Mouse (Mus musculus) monocyte, adult 2 months (primary cell): ENCODE measurements around the gene Fto.

Experiments
- DNase-seq, 2 experiments: peaks; one replicate each; pipeline ENCODE4 v3.0.0; 2022; ENCODE audit warnings: low spot score in 2 of 2, low read depth in 1 of 2

Gene Fto

DNA sequence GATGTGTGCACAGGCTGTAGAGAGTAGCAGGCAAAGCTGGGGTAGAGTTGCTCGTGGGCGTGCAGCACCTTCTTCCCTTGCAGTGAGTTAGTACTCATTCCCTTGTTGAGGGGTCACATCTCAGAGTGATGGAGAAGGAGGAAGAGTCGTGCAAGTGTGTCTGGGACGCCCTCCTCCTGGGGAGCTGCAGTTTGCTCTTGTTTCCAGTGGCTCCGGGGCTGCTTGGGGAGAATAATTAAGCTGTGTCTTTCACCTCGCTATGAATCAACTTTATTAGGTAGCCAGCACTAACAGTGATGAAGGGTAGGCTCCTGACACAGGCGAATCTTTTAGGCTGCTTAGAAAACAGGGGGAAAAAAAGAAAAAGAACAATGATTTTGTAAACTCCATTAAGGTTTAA, 203.1 kb downstream of the Fto start:
- DNase-seq, result no peak

DNA sequence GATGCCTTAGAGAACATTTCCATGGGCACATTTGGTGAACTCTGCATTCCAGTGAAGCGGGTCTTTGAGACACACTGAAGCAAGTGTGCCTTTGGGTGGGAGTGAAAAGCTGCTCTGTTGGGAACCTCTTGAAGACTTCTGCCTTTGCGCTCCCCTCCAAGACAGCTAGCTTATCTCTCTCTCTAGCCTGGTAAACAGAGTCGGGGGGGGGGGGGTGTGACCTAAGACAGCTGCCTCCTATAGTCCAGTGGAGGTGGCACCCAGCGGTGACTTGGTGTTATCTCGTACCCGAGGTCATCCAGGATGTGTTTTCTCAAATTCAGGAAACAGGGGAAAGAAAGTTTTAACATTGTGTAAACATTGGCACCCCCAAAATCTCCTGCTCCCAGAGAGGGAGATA, 204.8 kb downstream of the Fto start:
- no peak for DNase-seq

DNA sequence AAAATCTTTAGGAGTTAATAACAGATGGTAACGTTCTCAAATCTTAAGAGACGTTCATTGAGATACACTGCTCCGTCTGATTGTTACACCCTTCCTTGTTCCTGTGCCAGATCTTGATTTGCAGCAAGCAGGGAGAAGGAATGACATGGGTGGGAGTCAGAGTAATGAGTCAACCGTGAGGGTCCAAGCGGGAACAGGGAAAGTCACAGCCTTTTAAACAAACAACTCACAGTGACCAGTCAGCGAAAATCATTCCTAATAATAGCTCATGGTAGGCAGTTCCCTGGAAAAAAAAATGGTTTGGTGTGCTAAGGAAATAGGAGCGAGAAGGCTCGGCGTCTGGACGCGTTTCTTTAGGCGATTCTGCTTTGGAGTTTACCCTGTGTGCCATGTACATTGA, 208.9 kb downstream of the Fto start:
- no peak for DNase-seq

DNA sequence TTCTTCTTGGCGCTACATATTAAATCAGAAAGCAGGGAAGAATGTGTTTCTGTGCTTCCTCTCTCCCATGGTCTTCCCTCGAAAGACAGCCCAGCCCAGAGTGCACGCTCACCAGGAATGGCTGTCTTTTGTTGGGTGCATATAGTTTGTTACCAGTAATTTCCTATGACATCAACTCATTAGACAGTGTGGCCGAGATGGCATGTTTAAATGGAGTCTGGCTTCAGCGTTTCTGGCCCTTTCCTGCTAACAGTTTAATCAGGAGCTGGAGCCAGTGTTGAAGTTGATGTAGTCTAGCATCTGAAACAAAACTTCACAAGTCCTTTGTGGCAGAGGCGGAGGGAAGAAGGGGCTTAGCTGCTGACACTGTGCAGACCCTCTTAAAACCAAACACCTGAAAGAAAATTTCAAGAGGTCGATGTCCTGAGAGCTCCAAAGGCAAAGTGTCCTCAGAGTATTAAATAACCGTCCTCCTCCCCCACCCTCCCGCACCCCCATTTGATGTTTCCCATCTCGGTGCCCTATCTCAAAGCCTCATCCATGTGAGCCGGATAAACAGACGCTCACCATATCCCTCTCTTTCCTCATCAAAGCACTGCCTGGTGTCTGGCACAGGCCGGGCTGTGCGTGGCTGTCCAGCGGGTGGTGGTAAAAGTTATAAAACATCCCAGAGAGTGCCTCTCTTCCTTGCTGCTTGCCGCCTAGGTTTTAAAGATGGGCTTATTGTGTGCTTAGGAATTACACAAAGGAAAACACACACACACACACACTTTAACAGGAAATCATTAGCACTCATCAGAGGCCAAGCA, 210.9 kb downstream of the Fto start:
- no peak for DNase-seq

DNA sequence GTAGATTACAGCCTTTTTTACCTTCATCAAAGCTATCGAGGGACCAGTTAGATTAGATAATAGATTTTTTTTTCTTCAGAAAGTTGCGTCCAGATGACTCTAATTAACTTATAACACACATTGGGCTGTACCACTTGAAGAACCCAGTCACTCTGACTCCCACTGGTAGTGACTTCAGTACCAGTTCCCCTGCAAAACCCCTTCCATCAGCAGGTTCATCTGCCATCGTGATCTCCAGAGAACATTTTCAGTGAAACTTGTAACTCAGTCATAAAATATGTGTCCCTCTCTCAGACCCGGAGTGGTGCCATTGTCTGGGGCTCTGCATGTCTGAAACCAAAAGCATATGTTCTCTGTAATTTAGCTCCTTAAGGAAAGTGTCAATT, 211.5 kb downstream of the Fto start:
- DNase-seq, result no peak

DNA sequence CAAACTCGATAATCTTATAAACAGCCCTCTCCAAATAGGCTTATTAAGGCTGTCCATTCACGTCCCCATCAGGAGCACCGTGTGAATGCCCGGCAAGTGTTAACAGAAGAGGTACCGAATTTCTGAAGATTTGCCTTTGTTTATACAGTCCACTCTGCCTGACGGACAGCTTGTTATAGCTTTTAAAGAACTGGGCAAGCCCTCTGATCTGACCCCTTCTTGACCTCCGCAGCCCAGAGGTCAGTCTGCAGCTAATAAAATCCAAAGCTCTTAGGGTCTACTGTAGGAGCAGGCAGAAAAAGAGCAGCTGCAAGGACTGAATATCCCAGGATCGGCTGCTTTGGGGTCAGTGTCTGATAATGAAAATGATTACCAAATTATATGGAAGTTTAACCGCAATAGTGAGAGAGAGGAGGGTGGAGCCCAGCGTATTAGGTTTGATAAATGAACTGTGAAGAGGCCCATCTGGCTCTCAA, 212.1 kb downstream of the Fto start:
- DNase-seq, result no peak

DNA sequence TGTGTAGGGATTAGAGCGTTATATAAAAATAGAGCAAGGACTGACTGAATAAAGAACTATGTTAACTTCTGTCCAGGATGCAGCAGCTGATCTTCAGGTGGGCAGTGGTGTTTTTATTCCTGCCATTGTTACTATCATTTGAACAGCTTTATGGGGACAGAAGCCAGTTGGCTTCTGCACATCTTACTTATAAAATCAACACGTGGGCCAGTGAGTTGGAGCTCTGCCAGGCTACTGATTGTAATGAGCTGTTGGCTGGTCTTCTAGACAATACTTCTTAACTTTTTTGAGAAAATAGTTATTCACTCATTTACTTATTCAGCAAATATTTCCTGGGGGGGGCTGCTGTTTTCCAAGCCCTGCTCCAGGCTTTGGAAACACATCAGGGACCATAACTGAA, 215.6 kb downstream of the Fto start:
- no peak for DNase-seq

DNA sequence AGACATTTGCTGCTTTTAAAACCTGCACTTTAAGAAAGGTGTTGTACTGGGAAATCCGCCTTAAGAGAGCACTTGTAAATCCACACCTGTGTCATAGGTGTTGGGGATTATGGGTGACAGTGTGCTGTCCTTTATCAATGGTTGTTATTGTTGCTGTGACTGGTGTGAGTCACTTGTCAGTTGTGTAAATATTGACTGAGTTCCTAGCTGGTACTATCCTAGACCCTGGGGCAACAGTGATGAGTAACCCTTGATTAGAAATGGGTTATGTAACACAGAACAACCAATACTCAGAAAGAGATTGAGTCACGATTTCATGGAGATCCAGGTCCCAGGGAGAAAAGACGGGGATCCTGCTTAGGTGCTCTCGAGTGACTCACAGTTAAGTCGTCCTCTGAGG, 216.4 kb downstream of the Fto start:
- no peak for DNase-seq

DNA sequence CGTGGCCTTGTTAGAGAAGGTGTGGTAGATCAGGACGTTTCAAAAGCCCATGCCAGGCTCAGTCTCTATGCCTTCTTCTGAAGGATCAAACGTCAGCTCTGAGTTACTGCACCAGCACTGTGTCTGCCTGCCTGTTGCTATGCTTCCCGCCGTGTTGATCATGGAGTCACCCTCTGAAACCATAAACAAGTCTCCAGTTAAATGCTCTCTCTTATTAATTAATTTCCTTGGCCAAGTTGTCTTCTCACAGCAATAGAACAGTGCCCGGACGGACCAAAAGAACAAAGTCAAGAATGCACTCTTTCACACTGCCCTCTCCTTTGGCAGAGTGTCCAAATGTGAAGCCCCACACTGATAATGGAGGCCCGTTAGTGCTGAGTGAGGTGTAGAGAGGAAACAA, 217.3 kb downstream of the Fto start:
- DNase-seq, result no peak

DNA sequence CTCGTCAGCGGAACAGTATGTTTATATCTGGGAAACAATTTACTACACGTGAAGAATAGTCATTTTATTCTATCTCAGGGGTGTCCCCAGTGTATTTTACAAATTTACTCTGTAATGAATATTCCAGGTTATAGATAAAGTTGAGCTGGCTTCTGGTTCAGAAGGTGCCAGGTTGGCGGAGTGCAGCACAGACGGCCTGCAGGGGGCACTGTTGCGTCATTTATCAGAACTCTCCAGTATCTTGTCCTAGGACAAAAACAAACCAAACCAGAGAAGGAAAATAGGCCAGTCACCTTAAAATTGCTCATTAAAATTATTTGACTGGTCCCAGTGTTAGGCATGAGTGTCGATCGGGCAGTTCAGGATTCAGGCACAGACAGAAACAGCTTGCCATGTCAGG, 218.6 kb downstream of the Fto start:
- peak; percentile 2 to 17 for DNase-seq

DNA sequence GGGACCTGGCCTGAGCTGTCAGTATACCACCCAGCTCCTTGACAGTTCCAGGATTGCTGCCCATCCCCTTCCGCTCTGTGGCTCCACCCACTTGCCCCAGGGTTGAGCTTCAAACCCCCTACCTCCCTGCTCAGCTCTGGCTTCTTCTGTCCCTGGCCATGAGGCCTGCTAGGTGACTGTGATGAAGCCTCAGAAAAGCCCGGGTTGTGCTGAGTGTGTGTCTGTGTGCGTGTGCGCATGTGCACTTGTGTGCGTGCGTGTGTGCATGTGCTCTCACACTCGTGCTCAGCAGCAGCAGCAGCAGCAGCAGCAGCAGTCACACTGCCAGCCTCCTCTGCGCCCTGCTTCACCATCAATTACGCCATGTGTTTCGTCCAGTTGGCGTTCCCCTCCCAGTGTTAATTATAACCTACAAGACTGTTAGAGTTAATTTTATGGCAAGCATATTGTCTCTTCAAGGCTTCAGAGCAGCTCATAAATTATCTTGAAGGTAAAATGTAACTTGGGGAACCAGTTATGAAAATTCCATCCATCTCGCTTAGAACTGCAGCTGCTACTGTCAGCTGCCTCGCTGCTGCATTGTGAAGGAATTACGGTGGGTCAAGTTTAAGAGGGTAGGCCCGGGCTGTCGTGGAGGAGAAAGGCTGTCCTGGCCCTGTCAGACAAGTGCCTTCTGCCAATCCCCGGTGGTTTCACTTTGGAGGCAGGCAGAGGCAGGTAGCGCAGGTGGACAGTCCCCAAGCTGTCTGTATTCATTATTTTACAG, 219.5 kb downstream of the Fto start:
- DNase-seq, result no peak

DNA sequence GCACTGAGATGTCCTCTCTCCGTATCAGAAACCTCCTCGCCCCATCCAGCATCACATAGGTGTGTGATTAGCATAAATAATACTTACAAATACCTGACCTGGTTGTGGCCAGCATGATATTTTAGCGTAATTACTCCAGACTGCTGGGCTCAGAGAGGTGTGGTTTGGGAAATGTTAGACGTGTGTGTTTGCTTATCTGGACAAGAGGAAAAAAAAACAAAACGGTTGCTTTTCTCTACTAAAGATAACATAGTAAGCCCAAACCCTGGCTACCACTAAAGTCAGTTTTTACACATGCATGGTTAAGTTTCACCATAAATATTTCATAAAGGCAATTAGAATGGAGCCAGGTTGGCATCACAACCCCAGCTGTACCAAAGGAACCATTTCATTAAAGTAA, 221.4 kb downstream of the Fto start:
- no peak for DNase-seq

DNA sequence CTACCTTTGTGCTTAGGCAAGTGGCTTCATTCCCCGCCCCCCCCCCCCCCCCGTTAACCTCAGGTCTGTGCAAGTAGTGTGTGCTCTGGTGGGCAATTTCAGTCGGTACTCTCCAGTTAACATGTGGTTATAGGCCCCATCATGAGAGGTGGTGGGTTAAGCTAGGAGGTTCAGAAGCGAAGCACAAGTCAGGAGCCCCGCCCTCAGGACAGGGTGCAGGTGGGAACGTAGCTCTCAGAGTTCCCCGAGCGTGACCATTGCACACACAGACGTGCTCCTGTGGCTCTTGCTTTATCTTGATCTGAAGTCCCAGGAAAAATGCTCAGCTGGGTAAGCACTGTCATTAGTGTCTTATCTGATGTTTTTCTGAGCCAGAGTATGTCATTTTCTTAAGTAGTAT, 224.8 kb downstream of the Fto start:
- no peak for DNase-seq

DNA sequence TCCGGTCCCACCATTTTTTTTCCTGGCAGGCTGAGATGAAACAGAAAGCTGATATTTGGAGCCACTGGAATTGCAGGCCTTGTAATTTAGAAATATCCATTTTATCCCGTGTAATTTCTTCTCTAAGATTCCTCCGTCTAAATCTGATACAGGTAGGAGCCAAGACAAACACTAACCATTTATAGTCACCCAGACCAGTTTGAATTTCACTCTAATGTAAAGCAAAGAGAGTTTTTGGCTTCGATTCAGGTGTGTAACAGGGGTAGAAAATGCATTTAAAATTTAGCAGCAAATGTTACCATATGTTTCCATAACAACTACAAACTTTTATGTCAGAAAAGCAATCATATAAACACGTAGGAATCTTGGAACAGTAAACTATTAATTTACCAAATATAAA, 225.6 kb downstream of the Fto start:
- no peak for DNase-seq

DNA sequence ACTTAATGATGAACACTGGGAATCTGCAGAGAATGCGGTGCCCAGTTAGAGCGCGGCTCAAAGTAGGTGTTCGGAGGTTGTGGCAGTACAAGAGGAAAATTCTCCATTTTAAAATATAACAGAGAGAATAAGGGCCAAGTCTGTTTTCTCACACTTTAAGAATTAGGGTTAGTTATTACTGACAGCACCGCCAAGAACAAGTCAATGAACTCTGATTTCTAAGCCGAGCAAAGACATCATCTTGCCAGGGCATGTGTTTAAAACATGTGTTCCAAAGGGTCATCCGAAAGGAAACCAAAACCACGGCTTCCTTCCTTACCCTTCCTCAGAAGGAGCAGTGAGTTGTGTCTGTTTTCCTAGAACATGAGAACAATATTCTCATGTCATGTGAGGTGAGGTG, 226.3 kb downstream of the Fto start:
- no peak for DNase-seq

DNA sequence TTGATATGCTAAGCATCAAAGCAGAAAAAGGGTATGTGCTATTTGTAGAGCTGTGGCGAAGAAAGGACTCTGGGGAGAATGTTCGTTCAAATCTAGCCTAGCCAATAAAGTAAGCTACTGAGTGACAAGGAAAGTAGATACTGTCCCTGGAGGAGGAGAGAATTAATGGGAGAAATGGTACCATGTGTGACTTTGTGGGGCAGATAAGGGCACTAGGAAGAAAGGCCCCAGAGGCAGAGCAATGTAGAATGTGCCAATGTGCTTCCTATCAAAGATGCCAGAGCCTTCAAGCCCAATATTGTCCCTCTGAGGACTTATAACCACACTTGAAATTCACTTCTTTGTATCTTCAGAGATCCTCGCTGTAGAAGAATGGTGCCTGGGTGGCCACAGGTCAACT, 227.9 kb downstream of the Fto start:
- DNase-seq, result no peak

DNA sequence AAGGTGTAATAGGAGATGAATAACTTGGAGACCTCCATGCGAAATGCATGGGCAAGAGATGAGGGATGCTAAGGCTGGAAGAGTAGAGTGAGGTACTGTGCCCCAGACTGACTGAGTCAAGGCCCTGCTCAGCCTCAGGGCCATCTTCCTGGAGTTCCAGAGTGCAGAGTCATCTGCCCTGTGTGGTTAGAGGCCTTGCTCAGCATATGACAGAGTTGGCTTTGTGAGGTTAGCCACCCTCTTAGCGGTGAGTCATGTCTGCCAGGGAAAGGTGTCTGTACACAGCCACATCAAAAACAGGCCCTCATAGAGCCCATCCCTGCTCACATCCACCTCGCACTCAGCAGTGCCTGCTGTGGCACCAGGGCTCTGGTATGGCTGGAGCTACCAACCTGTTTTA, 232.2 kb downstream of the Fto start:
- no peak for DNase-seq

DNA sequence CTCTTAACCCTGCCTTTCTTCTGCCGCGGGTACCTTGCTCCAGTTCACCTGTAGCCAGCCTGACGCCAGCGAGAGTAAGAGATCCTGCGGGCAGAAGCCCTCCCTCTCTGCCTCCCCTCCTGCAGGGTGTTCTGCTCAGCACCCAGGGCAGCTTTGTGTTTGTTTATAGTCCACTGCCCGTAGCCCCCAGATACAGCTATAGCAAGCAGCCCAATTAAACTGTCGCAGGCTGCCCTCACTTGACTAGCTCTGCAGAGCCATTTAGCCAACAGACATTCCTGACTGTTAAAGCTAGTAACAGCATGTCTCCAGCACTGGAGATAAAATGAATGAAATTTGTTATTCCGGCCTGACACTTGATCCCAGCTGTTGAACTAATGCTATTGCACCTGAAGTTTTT, 233.3 kb downstream of the Fto start:
- DNase-seq, result no peak

DNA sequence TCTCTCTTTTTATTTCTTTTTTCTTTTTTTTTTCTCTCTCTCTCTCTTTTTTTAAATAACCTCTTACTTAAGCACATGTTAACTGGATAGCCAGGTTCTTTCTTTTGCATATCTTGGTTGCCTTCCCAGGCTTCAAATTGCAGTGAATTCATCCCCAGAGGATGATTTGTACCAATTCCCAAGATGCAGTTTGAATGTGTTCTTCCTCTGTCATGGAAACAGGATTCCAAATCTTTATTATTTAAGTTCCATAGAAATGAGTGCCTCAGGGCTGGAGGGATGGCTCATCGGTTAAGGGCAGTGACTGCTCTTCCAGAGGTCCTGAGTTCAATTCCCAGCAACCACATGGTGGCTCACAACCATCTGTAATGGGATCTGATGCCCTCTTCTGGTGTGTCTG, 236.8 kb downstream of the Fto start:
- DNase-seq, result no peak

DNA sequence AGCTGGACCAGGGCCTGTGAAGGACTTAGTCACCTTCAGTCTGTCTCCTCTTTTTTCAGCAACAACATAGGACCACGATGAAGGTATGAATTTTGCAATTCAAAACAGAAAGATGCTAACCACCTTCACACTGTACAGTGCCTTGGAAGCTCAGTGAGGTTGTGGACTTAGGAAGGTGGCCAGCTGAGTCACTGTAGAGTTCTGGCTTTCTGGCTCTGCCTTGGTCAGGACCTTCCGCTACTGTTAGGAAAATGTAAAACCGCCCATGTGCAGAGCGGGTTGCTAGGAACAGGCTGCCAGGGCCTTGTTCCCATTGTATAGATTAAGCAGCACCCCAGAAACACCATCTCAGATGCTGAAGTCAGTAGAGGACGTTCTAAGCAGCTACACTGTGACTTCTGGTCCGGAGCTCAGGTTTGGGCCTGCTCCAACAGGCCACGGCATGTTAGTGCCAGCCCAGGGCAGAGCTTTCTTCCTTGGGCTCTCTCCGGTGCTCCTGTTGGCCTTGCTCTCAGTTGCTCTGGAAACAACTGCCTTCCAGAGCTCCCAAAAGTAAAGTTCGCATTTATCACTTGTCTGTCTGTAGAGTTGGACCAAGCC, 237.9 kb downstream of the Fto start:
- DNase-seq, result no peak

DNA sequence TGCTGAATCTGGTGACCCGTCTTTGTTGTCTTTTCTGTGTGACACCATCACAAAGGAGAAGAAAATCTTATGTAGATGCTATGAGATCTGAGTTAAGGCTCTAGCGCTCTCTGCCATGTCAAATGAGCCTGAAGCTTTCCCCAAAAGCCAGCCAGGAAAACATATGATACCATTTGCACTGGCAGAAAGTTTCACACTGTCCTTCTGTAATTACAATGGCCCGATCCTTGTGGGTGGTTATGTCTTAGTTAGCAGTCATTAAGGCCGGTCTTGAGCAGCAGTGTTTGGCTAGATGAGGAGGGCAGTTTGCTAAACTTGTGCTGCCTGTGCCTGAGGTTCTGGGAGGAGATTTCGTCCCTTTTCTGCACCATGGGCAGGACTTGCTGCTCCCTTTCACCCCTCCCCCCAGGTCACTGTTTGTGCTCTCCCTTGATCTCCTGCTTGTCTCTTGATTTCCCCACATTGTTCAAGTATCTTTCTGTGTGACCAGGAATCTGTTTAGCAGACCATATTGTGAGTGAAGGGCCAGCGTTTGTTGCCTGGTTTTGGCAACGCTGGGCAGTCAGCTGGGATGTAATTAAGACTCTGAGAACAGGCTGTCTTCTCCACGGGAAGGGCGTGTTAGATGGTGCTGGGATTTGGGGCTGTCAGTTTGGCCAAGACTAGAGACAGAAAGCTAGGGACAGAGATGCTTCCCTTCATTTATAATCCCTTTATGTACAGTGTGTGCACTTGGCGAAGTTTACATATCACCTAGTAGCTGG, 238.6 kb downstream of the Fto start:
- DNase-seq, result no peak

DNA sequence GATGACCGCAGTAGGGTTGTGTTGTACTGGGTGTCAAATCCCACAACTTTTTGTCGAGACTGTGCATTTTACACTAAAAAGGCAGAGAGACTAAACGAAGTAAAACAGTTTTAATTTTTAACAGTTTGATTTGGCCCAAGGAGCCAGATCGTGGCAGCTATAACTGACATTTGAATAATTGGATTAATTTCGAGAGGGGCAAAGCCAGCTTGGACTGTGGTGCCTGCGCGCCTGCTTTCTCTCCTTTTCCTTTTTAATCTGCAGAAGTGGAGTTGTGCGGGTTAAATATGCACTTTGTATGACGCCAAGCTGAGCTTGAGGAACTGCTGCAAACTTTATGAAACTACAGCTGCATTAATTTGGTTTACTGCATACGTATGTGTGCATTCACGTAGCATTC, 239.3 kb downstream of the Fto start:
- DNase-seq, result no peak
